Mouse (Mus musculus): ENCODE data around the gene Mus81.
"Not testable (repeated sequence)": the region's sequence is repeated elsewhere in the genome, so short reads cannot be mapped to it uniquely, and the experiment has no call there.

Mus81 gene

DNA sequence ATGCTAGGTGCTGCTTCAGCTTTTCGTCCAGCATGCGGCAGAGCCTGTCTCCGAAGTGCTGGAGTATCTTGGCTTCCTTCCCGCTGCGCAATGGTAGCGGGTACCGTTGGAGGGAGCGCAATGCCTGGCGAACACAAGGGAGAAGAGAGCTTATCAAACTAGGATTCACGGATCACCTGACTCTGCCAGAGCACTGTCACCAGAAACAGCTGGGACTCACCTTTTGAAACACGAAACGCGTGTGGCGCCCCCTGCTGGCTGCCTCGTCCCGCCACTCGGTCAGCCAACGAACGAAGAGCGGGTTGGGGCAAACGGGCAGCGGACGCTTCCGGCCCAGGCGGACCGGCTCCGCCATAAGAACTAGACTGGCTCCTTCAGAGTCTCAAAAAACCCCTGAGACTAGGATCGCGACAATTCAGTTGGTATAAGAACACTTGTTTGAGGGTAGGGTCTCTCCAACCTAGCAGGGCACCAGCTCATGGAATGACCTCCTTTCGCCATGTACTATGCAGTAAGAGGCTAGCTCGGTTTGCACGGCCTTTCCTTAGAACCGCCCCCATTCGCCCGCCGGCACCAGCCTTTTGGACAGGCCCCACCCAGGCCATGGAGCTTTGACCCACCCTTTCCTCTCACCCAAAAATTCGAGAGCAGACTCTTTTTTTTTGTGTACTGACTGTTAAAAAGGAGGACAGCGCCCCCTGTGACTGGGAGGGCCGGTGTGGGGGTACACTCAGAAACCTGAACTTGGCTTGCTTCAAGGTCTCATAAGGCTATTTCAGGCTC, at the start of gene Mus81:
Gene Mus81 (minus strand): TSS at position 635 of the 783 bp plus-strand sequence.
- in situ Hi-C loops (cut with MboI, MseI): no loop called here

DNA sequence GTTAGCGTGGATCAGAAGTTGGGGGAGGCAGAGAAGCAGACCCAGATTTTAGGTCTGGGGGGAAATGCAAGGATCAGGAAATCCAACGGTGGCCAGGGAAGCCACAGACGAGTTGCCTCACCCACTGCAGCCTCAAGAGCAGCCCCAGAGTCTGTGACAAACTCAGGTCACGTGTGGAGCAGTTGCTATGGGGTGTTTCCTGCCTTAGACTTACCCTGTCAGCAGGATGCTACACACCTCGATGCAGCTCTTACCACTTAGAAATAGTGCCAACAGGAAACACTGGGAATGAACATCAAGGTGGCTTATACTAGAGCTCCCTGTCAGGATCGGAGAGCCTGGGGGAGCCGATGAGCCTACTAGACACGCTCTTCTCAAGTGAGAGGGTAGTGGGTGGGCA, 44.3 kb upstream of the Mus81 start:
- in situ Hi-C loops (cut with MboI, MseI): no loop called here

DNA sequence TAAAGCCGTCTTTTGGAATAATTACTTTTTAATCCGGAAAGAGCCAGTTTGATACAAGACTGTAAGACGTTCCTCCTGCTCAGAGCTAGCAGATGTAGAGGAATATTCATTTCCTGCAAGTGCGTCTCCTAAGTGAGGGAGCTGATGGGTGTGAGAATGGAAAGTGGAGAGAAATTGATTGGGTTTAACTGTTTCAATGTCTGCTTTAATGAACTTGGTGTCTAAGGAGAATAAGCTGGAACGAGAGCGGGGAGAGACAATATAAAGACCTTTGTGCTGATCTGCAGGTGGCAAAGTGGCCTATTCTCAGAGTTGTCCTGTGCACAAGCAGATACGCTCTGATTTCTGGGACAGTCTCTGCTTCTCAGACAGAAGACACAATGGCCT, 41.9 kb upstream of the Mus81 start:
- in situ Hi-C loops (cut with MboI, MseI): no loop called here

DNA sequence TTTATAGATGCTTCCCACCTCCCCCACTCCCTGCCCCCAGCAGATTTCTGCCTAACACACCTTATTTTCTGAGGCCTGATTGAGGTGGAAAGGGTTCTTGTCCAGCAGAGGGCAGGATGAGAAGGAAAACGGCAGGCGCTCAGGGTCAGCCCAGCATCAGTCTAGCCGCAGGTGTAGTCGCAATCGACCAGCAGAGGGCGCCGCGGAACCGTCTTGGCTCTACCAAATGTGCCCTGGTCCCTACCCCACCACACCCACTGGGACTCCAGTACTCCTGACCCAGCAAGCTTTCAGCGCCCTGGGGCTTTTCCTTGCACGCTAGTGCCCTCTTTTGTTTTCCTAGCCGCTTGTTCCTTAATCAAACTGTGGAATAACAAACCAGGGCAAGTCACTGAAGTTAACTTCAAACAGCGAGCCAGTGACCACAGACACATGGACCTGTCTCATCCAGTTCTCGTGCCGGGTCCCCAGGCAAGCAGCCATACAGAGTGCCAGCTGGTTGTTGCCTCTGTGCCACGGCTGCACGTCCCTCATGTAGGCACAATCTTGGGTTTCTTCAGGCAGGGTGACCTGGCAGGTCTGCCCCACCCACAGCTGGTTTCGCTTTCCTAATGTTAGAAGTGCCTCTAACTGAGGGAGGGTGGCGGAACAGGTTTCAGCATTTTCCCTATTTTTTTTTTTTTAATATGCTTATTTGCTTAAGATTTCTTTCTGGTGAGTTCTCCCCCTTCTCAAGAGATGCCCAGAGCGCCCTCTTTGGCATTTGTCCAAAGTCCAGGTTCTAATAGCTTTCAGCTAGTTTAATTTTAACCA, 41.3 kb upstream of the Mus81 start:
- in situ Hi-C loops (cut with MboI, MseI): no loop called here

DNA sequence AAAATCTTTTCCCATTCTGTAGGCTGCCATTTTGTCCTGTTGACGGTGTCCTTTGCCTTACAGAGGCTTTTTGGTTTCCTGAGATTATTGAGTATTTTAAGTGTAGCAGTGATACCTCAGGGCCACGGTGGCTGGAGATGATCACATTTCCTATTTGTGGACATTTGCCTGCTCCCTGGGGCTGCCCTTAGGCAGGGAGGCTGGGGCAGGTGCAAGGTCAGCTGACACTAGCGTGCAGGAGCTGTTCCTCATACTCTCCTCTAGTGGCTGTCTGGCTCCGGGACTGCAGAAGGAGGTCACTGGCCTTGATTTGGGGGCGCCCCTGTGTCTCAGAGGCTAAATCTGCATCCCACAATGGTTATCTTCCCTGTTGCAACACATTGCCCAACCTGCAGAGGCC, 37.0 kb upstream of the Mus81 start:
- in situ Hi-C loops (cut with MboI, MseI): no loop called here

DNA sequence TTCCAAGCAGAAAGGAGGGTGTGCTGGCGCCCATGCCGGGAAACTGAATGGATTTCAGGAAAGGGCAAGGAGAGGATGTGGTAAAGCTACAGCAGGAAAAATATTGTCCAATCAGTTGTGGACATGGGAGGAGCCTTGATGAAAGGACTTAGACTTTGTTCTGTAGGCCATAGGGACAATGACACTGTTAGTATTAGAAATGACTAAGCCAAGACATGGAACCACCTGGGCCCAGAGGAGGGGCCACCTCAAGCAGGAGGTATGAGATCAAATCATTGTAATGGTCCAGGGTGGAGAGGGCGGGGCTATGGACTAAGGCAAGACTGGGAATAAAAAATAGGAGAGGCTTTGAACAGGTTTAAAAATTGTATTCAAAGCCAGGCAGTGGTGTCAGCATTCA, 30.5 kb upstream of the Mus81 start:
- in situ Hi-C loops (cut with MboI, MseI): loop anchor here (5.0 kb wide), 1 partner anchor 39 kb away; no protein-coding TSS in a partner anchor

DNA sequence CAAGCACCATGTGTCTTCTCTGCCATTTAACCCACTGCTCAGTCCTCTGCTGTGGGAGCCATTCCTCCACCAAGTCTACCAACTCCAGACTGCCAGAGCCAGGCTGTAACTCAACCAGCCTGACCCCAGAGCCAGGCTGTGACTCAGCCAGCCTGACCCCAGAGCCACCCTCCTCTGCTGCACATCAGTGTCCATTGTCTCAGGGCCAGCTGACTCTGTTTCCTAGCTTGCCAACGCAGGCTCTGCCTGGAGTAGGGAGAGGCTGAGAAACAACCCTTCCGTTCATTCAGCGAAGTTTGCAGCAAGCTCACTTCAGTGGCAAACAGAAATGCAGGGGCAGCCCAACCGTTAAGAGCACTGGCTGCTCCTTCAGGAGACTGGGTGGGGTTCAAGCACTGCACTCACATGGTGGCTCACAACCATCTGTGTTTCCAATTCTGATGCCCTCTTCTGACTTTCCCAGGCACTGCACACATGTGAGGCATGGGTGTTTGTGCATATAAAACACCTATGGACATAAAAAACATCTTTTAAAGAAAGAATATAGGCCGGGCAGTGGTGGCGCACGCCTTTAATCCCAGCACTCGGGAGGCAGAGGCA, 28.8 kb upstream of the Mus81 start:
- in situ Hi-C loops (cut with MboI, MseI): loop anchor here (5.0 kb wide), 1 partner anchor 40 kb away; no protein-coding TSS in a partner anchor

DNA sequence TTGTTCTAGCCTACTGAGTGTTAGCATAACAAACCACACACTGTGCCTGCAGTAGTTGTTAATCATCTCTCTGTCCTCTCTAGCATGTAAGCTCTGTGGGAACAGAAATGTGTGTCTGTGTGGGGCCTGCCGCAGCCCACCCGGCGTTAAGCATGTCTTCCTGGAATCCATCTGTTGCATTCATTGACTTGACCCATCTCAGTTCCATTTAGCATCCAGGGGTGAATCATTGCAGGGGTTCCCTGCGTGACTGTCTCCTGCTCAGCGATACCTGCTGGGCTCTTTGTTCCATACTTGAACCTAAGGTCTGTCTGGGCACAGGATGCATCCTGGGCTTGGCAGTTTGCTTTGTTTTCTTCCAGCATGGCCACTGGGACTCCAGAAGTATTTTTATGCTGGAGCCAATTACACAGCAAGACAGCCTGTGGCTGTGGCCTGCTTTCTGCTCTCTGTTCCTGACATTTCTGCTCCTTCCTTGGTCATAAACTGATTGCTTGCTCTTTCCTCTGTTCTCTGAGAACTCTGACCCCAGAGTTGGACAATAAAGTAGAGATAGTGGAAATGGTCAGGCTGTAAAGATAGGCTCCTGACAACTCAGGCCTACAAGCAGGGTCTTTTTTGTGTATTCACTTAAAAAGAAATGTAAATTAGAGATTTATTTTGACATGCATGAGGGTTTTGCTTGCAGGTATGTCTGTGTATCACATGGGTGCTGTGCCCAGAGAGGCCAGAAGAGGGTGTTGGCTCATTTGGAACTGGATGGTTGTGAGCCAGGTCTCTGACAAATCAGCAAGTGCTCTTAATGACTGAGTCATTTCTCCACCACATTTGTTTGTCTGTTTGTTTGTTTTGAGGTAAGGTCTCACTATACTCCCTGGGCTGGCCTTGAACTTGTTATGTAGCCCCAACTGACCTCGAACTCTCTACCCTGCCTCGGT, 27.9 kb upstream of the Mus81 start:
- in situ Hi-C loops (cut with MboI, MseI): loop anchor here (5.0 kb wide), 1 partner anchor 41 kb away; no protein-coding TSS in a partner anchor

DNA sequence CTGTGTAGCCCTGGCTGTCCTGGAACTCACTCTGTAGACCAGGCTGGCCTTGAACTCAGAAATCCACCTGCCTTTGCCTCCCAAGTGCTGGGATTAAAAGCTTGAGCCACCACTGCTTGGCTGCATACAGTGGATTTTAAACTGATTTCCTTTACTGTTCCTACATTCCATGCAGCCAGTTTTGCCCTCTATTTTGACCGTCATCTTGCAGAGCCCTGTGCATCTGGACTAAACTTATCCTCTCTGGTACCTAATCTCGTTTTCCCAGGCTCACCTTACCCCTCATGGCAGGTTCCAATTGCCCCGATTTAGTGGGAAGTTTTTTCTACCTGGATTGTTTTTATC, 24.8 kb upstream of the Mus81 start:
- in situ Hi-C loops (cut with MboI, MseI): no loop called here

DNA sequence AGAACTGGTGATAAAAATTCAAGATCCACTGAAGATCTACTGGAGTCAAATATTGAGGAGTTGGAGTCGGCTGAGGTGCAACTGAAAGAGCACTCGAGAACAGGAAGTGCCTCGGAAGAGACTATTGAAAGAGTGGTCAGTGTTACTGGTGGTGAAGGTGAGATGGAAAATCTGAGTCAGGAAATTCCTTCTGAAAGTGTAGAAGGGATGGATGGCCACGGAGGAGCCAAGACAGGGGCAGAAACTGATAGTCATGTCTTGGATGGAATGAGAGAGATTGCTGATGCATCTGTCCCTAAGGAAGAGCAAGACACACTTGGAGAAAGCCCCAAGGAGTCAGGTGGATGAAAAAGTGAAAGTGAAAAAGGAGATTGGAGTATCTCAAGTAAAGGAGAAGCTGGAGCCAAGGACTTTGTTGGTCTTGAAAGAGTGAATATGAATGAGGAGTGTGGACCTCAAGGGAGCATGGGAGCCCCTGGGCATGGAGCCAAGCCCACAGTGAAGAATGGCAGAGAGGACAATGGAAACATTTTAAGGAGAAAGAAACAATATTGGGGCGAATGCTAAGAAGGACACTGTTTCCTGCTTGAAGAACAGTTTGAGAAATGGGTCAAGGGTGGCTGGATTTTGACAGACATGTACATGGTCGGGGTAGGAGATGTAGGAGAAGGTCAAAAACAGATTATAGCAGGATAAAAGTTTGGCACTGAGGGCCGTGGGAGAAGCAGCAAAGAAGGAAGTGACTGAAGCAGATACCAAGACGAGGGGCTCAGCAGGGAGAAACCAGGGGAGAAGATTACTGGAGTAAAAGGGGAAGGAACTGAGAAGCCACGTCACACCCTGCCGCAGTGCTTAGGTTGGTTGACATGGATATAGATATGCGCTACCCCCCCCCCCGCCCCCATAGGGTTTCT, 24.1 kb upstream of the Mus81 start:
- in situ Hi-C loops (cut with MboI, MseI): no loop called here

DNA sequence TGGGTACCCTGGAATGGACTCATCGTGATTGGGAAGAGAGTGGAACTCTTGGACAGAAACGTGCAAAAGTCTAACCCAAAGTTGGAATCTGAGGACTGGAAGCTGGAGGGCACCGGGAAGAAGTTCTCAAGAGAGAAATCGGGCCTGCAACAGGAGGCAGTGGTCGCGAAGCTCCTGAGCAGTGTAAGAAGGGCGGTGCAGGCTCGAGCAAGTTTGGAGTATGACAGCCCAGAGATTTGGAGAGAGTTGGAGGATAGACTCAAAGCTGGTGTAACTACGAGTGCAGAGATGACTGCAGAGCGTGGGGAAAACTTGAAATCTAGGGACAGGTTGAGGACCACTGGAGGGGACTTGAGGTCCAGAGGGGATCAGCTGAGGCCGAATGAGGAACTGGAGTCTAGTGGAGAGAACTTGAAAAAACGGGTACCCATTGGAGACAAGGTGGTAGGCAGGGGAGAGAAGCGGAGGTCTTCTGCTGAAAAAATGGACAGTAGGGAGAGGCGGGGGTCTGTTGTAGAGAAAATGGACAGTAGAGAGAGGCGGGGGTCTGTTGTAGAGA, 23.0 kb upstream of the Mus81 start:
- in situ Hi-C loops (cut with MboI, MseI): no loop called here

DNA sequence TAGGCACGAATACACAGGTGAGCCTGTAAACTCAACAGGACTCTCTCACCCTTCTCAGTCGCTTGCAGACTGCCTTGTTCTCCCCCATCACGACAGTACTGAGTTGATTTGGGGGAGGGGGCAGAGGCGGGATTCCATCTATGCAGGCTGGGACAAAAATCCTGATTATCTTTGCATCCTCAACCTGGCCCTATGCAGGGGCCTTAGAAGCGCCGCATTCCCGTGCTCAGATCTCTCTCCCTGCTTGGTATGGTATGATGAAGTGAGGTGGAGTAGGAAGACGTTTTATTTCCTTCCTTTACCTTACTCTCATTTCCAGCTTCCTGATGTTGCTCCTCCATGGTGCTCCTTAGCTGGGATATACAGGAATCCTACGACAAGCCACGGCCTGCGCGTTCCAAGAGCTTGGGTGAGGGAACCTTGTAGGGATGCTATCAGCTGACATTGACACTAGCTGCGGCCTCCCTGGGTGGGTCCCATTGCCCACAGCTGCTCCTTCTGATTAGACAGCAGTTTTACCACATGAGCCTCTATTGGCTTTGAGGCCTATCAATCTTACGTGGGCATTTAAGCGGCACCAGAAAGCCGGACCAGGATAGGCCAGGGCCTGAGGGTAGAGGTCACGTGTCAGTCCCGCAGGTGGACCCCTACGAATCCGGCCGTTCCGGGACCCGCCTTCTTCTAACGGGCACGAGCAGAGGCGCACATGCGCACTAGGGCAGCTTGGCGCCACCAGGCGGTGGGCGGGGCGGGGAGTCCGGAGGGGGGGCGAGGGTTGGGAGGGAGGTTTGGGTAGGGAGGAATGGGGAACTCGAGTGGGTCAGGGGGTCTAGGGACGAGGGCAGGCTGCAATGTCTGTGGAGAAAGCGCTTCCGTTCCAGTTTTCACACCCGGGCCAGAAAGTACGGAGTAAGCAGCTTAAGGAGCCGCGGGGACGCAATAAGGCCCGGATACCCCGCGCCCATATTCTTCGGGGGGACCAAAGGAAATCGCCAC, 22.1 kb upstream of the Mus81 start, which contains the start of gene Snx32:
Gene Snx32 (minus strand): TSS at position 508 of the 996 bp plus-strand sequence.
- in situ Hi-C loops (cut with MboI, MseI): no loop called here

DNA sequence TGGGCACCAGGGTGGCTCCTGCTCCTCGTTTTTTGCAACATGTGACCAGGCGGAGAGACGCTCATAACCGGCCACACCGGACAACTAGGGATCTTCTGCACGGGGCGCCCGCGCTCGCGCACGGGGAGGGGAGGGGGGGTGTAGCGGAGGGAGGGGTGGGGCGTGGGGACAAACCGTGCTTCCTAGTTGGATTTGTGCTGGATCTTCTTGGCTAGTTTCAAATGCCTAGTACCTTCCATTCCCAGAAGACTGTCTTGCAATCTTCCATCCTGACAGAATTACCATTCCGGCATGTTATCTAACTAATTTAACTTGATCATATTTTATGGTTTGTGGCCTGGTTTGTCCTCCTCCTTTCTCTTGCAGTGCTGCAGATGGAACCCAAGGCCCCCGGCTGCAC, 15.5 kb upstream of the Mus81 start, which contains the start of gene 1700020D05Rik:
Gene 1700020D05Rik (minus strand): TSS at position 101 of the 400 bp plus-strand sequence.
- in situ Hi-C loops (cut with MboI, MseI): no loop called here

DNA sequence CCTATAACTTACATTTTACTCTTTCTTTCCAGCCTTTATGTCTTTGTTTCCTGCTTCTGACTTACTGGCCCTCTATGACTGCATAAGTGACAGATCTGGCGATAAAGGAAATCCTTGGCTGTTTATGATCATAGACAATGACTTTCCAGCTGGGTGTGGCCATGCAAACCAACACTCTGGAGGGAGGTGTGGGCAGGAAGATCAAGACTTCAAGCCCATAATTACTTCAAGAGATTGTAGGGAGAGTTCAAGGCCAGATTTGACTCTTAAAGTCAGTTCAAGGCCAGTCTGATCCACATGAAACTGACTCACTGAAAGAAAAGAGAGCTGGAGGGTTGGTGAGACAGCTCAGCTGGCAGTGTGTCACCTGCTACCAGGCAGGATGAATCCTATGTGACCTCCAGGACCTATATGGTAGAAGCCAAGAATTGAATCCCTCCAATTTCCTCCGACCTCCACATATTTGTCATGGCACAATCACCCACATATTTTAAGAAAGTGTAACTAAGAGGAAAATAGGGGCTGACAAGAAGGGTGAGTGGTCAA, 12.2 kb upstream of the Mus81 start:
- in situ Hi-C loops (cut with MboI, MseI): no loop called here

DNA sequence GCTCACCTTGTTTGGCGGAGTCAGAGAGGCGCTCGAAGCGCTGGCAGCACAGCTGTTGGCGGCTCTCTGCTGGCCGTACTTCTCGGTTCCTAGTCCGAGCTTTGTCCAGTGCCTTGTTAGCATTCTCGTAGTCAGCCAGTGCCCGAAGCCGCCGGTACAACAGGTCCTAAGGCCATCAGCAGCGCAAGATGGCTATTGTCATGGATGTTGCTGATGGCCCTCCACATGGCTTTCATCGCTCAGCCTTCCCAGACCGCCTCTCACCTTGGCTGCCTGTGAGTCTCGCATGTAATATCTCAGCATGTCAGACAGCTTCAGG, 7.8 kb upstream of the Mus81 start:
- in situ Hi-C loops (cut with MboI, MseI): no loop called here

DNA sequence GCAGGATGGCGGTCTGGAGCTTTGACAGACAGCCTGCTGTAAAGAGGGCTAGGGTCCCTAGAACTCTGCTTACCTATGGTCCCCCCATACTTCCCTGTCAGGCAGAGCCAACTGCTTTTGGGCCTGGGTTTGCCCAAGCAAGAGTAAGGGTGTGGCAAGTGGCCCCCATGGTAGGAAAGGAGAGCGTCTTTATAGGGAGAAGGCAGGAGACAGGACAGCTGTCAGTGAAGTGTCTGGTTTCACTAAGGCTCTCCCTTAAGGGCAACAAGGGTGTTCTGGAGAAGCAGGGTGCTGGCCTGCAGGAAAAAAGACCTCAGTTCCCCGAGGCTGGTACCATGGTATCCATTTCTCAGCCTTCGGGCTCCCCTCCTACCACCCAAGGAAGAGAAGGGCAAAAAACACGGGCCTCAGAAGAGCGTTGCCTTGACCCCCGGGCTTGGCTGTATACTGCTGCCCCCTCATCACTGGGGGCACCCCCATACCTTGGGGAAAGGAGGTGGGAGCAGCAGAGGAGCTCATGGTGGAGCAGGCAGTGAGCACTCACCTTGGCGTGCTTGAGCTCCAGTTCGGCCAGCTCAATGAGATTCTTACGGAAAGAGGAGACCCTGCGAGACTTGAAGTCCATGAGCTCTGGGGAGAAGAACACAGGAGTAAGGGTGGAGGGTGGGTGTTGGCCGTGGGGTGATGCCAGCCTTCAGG, 7.3 kb upstream of the Mus81 start:
- in situ Hi-C loops (cut with MboI, MseI): no loop called here

DNA sequence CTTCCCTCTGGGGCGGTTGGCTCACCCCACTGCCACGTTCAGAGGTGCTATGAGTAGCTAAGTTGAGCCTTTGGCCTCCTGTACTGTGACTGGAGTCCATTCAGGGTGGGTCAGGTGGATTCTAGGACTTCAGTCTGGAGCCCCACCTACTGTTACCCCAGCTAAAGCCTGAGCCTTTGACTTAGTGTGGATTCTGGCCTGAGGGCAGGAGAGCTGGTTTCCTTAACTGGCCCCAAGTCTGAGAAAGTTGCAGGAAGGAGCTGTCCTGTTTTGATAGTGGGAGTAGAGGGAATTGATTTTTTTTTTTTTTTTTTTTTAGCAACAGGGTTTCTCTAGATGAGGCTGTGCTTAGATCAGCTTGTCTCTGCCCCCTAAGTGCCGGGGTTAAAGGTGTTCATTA, 6.1 kb upstream of the Mus81 start:
- in situ Hi-C loops (cut with MboI, MseI): no loop called here

DNA sequence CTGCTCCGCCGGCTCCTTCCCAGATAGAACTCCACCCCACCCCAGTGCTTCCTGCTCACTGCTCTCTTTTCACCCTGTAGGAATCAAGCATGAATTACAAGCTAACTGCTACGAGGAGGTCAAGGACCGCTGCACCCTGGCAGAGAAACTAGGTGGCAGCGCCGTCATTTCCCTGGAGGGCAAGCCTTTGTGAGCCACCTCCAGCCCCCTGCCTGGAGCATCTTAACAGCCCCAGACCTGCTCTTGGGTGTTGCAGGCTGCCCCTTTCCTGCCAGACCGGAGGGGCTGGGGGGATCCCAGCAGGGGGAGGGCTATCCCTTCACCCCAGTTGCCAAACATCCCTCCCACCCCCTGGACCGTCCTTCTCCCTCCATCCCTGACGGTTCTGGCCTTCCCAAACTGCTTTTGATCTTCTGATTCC, 5.1 kb upstream of the Mus81 start:
- in situ Hi-C loops (cut with MboI, MseI): not testable (repeated sequence)

Data from T-helper 1 cell (primary cell).